Mouse (Mus musculus) mouse trophoblast stem cell (cell line): ENCODE data around the gene Klhdc9.
"Not testable (repeated sequence)": the region's sequence is repeated elsewhere in the genome, so short reads cannot be mapped to it uniquely, and the experiment has no call there.

Experiments
- in situ Hi-C, 2 experiments: fragments of 300-500 bp; cut with MseI, MboI; formaldehyde crosslinking; loops; 2 replicates in 1 of 2; 3 replicates in 1 of 2; pipeline ENCODE4 v1.15.1; 2025

The Klhdc9 gene

DNA sequence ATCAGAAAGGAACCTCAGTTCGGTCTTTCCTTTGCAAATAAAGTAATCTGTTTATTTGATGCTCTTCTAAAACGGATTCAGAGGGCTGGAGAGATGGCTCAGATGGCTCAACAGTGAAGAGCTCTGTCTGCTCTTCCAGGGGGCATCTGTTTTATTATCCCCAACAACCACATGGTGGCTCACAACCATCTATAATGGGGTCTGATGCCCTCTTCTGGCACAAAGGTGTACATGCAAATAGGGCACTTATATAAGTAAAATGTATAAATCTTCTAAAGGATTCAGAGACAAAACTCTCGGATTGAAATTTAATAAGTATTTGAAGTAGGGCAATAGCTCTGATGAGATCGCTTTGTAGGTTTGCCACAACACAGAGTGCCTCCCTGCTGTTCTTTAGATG lies 2.2 kb downstream of the Klhdc9 start:
- in situ Hi-C loops, result no loop called here

DNA sequence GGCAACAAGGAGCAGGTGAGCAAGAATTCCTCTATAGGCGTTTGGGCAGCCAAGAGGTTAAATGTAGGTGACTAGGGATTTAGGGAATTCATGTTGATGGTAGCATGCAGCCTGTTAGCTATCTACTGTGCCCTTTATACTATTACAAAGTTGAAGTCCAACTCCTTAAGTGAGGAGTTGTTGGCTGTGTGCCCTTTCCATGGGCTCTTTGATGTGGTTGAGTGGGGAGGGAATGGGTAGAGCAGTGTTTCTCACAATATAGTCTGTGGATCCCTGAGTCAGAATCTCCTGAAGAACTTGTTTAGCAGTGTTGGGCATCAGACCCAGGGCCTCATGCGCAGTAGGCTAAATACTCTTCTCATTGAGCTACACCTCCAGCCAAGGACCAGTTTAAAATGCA lies 3.8 kb downstream of the Klhdc9 start:
- in situ Hi-C loops, result no loop called here

DNA sequence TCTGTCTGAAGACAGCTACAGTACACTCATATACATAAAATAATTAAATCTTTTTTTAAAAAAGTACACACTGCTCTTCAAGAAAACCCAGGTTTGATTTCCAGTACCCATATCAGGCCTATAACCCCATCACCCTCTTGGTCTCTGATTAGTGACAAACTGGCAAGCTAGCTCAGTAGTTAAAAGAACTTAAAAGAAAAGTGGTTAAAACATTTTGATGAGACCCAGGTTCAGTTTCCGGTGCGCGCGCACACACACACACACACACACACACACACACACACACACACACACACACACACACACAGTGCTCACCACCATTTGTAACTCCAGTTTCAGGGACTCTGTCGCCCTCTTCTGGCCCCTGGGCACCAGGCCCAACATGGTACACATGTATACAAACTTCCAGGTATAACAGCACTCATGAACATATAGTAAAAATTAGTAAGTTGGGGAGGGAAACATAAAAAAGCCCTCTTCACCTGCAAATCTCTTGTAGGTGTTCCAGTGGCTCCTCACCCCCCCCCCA lies 4.7 kb downstream of the Klhdc9 start:
- in situ Hi-C loops, result no loop called here

DNA sequence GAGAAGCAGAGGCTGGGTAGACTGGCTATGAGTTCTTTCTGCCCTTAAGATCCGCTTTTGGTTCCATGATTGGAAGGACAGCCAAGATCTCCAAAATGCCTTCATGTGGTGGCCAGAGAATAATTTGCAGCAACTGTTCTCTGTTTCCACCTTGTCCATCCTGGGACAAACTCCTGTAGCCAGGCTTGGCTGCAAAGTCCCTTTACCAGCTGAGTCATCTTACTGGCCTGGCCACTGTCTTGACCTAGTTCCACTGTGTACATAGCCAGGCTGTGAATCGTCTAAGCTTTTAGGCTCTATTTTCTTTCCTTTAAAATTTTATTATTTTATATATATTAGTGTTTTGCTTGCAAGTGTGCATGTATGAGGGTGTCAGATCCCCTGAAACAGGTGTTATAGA lies 11.4 kb downstream of the Klhdc9 start:
- in situ Hi-C loops, result no loop called here

DNA sequence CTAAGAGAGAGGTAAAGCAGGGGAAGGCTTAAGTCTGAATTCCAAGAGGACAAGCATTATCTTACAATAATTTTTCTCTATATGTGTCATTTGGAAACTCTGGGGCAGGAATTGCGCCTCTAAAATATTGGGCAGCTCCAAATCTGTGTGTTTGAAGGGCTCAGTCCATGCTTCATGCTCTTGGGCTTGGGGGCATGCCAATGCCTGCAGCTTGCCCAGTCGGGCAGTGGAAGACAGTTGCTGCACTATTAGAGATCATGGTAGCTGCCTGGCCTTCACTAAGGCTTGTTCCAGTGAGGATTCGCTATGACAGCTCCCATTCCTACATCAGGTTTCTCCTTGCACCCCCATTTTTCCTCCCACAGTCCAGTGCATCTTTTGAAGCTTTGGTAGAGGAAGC lies 11.9 kb downstream of the Klhdc9 start:
- in situ Hi-C loops, result no loop called here

DNA sequence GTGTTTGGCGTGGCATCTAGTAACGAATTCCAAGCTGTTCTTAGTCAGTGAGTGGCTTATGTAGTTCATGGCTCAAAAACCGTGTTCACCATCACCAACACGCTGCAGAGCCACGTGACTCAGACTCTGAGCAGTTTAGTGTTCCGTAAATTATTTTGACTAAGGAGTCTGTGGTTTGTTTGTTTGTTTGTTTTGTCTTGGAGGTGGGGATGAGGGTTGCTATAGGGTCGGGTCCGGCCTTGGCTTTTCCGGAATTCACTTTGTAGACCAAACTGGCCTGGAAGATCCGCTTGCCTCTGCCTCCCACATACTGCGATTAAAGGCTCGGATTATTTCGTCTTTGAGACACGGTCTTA lies 14.5 kb downstream of the Klhdc9 start:
- in situ Hi-C loops, result no loop called here

DNA sequence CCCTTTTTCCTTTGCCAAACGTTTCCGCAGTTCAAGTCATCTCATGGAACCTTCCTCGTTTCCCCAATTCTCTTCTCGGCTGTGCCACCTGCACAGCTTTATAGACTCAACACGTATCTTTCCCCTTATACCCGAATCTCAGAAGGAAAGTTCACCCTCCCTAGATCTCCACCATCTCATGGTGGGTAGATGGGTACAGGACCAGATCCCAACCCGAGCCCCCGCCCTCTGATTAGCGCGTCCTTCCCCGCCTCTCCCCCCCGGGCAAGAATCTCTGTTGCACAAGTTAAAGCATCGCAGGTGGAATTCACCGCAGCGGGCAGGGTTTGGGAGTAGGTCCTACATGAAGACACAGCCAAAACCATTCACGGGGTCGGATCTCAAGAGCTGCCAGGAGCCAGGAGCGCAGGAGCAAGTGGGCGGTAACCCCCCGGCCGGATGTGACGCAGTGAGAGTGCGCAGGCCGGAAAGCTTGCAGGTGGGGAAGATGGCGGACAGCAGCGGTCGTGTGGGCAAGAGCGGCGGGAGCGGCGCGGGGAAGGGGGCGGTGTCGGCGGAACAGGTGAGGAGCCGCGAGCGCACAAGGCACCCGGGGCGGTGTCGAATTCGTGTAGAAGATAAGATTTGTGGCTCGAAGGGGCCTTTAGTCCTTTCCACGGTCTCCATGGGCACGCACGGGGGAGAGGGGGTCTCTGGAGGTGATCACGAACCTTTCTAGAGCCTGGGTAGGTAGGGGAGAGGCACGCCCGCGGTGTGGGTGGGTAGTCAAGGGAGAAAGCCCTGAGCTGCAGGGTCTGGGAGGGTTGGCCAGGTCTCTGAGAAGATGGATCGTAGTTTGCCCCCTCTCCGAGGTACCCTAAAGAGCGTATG lies 15.1 kb downstream of the Klhdc9 start, which contains the start of the genes Nit1 and Pfdn2:
Nit1 (minus strand) TSS at position 422 of the 870 bp plus-strand sequence.
Pfdn2 (plus strand) TSS at position 446 of the 870 bp plus-strand sequence.
- in situ Hi-C loops, result no loop called here

DNA sequence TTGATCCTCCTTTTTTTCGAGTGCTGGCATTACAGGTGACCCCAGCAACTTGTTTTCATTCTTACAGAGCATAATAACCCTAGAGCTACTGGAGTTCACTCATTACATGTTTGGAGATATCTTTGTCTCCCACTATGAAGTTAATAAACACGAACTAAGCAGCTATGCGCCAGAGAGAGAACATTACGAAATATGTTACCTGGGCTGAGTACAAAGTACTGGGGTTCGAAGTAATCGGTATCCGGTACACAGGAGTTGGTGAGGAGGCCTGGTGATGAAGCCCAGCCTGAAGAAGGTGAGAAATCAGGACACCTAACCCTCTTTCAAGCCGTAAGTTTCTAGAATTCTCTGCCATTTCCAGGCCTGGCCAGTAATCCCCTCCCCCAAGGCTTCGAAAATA lies 15.9 kb downstream of the Klhdc9 start:
- in situ Hi-C loops, result no loop called here

DNA sequence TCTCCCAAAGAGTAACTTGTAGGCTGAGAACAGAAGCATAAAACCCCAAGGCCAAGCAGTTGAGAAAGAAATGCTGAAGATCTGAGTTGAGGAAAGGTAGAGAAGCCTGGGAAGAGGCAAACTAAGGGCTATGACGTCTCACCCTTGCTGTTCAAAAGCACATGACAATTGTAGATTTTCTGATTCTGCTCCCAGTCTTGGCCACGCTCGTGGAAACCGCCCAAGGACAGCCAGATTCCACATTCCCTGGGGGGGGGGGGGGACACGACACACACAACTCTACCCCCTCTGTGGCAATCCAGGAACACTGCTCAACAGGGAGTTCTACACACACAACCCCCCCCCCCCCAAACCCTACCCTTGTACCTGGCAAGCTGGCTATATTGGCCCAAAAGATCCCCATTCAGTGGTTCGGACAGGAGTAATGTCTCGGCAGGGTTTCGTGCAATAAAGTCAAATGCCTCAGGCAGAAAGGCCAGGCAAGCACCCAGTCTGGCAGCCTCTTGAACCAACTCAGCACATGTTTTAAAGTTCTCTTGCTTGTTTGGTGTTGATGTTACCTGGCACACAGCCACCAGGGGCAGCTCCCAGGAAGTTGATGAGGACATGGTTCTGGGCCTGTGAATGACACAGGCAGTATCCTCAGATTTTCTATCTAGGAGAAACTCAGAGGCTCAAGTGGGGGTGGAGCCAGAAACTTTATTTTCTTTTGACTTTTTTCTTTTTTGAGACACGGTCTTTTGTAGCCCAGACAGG lies 16.5 kb downstream of the Klhdc9 start:
- in situ Hi-C loops, result no loop called here

DNA sequence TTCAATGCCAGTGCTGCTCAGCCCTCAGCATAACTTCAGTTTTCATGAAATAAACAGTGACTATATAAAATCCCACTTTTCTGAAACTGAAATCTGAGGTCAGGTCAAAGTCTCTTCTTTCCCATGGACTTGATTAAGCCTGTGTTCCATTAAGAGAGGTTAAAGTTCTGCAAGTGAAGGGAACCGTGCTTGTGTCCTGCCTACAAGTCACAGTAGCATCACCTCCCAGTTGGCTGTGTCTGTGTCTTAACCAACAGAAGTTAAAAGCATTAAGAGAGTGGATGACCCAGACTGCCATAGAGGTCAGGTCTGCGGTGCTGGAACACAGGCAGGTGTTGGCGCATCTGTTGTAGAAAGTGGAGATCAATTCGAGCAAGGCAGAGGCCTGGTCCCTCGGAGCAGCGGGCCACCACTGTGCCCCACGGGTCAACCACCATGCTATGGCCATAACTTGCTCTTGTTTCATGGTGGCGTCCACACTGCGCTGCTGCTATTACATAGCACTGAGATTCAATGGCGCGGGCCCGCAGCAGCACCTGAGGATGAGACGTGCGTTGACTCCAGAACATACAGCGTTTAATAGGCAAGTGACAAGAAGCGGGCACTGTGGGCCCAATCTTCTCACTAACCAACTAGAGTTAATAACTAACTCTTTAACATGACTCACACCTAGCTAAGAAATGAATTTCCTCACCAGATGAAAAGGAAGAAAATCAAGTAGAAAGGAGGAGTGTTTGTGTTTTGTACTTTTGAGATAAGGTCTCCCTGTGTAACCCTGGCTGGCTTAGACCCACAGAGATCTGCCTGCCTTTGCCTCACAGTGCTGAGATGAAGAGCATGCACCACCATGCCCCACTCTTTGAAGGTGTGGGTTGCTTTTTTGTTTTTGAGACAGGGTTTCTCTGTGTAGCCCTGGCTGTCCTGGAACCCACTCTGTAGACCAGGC lies 18.1 kb downstream of the Klhdc9 start:
- in situ Hi-C loops, result no loop called here

DNA sequence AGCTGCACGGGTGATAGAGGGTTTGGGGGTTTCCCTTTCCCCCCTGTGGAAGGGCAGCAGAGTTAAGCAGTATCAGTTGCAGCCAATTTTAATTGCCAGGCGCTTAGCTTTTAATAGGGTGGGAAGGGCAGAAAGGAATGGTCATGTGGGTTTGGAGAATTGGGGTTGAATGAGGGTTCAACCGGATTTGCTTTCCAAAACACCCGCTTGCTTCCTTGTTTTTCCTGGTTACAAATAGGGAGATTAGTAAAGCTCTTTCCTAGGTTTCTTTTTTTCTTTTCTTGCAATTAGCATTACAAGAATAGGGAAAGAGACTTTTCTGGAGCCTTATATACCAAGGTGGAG lies 30.4 kb downstream of the Klhdc9 start:
- in situ Hi-C loops, result no loop called here

DNA sequence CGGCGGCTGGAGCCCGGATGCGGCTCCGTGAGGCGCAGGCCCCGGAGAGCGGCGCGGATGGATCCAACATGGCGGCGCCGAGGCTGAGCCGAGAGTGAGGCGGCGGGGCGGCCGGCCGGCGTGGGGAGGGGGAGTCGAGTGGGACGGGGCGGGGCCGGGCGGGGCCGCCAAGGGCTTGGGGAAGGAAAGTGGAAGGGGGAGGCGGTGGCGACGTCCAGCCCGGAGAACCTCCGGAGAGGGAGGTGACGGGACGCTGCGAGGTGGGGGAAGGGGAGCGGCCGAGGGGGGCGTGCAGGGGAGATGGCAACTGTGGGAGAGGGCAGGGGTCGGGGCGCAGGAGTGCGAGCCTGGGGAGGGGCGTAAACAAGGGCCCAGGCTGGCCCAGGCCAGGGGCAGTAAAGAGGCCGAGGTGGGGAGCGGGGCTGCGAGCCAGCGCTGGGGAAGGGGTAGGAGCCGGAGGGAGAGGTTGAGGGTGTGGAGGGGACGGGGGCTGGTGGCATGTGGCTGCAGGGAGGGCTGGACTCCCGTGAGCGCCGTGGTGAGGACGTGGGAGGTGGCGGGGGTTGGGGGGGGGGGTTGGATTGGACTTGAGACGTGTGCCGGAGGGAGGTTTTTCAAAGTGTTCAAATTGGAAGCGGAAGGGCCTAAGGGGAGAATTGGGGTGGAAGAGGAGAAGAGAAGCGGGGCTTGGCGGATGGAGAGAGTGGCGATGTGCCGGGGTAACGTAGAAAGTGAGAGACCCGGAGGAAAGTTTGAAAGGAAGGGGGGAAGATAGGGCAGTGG lies 31.0 kb downstream of the Klhdc9 start:
- in situ Hi-C loops, result no loop called here

DNA sequence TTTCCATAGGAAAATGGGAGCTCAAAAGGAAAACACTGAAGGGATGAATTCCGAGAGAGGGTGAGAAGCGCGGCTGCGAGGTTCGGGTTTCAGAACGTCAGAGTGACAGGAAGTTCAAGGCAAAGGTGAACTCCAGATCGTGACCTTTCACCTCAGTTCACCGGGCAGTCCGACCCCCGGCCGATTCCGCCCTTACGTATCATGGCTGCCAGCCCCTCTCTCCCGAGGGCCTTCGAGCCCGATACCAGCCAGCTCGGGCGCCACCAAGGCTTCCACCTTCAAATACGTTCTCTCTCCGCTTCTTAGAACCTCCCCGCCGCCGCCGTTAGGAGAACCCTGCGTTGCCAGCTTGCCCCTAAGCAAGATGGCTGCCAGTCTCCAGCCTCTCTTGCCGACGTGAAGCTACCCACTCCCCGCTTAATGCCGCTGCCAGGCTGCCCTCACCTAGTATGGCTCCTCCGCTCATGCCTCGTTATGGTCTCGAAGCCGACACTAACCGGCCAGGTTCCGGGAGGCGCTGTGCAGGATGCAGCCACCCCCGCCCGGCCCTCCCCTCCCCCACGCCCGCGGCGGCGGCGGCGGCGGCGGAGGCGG lies 31.7 kb downstream of the Klhdc9 start, which contains the start of gene Dedd:
Dedd (plus strand) TSS at position 307 of the 594 bp plus-strand sequence.
- in situ Hi-C loops, result no loop called here

DNA sequence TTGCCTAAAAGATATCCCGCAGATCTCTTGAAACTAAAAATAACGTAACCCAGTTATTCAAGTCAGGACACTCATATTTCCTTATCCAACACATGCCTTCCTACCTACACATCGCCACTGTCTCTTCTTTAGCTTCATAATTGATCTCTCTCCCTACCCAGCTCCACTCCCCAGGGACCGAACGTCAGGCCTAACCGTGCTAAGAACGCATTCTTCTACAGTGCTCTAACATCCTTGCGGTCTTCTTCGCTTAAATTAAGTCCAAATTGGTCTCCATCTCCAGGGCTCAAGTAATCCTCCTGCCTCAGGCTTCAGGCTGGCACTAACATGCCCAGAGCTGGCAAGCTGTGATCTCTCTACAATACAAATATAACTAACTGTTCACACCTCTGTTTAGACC lies 32.4 kb downstream of the Klhdc9 start:
- in situ Hi-C loops, result no loop called here

DNA sequence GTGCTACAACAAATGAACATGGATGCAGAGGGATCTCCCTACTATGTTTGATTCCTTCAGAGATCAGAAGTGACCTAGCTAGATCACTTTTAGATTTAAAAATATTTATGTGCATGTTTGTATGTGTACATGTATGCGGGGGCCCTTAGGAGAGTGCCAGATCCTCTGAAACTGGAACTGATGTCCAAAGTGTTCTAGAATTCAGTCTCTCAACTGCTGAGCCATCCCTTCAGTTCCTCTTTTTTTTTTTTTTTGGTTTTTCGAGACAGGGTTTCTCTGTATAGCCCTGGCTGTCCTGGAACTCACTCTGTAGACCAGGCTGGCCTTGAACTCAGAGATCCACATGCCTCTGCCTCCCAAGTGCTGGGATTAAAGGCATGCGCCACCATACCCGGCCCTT lies 34.0 kb downstream of the Klhdc9 start:
- in situ Hi-C loops, result not testable (repeated sequence)

DNA sequence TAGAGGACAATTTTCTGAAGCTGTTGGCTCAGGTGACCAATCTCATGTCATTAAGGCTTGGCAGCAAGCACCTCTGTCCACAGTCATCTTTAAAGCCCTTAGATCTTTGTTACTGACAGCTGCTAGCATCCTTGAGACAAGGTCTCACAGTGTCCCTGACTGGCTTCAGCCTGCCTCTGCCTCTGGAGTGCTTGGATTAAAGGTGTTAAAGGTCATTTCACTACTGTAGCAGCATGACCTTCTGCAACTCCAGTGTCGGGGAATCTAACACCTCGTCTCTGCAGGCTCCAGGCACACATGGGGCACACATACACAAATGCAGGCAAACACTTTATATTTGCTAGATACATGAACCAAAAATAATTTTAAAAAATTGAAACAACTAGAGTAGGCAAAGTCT lies 35.0 kb downstream of the Klhdc9 start:
- in situ Hi-C loops, result no loop called here

DNA sequence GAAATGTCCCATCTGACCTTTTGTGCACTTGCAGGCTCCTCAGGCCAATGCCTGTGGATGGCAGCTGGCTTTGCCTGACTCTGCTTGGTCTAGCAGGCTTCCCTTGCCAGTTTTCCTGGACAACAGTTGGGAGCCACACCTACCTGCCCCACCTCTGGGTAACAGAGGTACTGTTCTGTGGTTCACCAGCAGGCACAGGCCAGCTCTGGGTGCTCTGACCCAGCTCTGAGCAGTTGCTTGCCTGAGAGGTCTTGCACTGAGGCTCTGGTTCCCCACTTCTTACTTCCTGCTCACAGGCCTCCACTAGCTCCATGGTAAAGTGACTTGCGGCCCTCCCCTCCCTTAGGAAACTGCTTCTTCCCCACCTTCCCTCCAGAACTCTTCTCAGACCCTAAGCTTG lies 38.6 kb downstream of the Klhdc9 start:
- in situ Hi-C loops, result no loop called here

DNA sequence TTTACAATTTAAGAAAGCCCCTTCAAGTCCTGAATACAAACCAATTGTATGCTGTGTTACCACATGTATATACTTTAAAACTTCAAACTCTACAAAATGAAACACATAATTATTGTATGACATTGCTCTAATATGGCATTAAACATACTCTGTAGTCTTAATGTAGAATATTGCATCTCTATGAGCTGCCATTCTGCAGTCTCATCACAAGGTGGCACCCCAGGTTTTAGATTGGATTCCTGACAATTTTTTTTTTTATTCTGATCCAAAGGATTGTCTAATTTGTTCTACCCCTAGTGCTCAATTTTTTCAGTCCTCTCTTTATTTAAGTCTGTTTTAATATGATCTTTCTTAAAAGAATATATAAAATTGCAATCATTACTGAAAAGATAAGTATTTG lies 39.2 kb downstream of the Klhdc9 start:
- in situ Hi-C loops, result no loop called here

DNA sequence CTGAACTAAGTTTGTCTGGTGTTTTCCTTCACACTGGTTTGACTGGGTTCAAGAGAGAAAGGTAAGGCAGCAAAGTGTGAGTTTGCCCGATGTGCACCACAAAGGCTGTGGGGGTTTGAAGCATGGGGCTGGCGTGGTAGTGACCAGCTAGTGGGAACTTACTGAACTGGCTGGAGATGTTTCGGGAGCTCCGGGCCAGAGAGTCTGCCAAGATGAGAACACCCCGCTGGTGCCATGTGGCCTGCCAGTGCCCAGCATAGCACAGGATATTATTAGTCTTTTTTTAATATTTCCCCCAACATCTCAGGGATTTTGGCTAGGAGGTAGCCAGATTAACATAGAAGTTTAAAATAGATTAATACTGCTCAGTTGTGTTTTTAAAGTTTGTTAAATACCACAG lies 40.4 kb downstream of the Klhdc9 start:
- in situ Hi-C loops, result no loop called here

DNA sequence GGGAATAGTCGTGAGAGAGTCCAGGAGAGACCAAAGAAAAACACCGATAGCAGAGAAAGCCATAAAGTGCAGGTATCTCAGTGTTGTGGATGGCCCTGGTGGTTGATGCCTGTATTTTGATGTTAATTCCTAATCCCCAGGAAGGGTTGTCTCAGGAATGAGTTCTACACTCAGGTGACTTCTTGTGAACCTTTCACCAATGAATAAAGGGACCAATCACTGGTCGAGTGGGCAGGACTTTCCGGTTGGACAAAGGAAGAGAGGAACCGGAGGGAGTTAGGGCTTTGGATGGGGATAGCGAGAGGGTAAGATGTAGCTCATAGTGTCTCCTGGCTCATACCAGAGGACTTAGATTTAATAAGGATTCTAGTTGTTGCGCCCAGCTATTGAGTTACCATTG lies 40.9 kb downstream of the Klhdc9 start:
- in situ Hi-C loops, result no loop called here
